Mouse (Mus musculus) liver, embryonic 14.5 days (tissue): ENCODE measurements around the gene Frmd4a.

ENCODE experiments used
- CTCF ChIP-seq: IDR thresholded peaks from 2 replicates; pipeline ENCODE4 v1.5.1; 2016; ENCODE audit warnings: antibody characterized with exemption, low read depth, control low read depth
- EP300 ChIP-seq: IDR thresholded peaks from 2 replicates; pipeline ENCODE4 v1.6.1; 2016; ENCODE audit warnings: antibody characterized with exemption, low read depth

DNA sequence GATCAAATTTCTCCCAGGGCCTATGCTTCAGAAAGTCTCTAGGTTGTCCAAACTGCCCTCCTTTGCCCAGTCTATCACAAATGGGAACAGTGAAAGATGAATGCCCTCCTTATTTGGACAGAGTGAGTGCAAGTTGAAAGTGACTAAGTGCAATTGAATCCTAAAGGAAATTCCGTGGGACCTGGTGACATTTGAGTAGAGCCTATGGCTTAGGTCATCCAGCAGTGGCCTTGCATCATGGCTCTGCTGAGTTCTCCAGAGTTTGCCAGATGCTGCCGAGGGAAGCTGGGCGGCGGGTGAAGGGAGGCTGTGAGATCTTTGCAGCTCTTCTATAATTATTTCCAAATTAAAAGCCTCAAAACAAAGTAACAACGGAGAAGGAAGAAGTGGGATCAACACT lies 459.8 kb downstream of the Frmd4a start:
- TF ChIP-seq CTCF (no peak), EP300 (no peak)
